Mouse (Mus musculus): ENCODE results near the gene Tox2.

Tox2 gene

GRCm38 (mm10) chr2:163364785-163365541, 162.0 kb downstream of the Tox2 start:
- DNase-seq (ENCODE audit: low spot score): no peak

DNA sequence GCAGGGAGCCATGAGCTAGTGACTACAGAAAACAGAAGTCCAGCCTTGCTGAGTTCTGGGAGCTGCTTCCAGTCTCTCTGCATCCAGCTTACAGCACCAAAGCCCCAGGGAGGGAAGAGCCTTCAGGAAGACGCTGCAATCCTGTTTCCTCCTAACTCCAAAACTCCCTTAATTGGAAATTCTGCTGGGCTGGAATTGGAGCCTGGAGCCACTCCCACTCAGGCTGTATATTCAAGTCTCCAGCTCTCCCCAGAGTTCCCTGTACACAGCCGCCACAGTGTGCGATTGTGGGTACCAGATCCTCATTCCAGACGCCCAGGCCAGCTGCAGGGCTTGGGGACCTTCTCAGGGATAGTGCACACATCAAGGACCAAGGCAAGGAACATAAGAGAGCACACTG, 167.2 kb downstream of the Tox2 start:
- no peak for DNase-seq (ENCODE audit: low spot score)

DNA sequence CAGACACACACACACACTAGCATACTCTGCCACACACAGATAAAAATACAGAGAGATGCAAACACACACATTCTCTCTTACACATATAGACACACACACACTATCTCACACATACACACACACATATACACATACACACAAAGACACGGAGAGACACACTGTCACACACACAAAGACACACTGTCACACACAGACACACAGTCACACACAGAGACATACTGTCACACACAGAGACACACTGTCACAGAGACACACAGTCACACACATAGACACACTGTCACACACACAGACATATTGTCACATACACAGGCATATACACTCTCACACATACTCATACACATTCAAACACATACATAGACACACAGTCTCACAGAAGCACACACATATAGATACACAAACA, 169.7 kb downstream of the Tox2 start:
- DNase-seq (ENCODE audit: low spot score): no peak

Measured in ovary, postnatal 36 days (tissue).